Mouse (Mus musculus): ENCODE data around the gene Slc4a1.

DNA sequence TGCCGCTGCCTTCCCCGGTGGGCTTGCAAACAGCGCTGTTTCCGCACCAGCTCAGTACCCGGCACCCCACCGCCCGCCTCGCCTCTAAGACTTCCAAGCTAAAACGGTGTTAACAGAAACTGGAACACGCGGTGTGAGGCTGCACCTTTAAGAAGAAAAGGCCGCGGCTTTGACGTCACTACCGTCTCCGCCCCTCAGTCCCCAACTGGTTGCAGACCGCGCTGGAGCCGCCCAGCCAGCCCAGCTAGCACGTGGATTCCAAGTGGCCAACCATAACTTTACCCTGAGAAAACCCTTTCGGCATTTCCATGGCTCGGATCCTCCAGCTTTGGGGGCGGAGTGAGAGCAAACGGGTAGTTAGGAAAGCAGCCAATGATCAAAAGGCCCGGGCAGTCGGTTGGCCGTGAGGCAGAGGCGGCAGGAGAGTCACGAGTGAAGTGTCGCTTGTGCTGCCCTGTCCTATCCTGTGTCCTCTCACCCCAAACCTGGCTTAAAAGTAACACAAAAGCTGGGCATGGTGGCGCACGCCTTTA lies 42.4 kb upstream of the Slc4a1 start:
- TF ChIP-seq POLR2A (IDR thresholded peaks at IDR 0.05; ENCODE audit: borderline replicate concordance, extremely low read depth, insufficient read depth, insufficient read length, poor library complexity, severe bottlenecking) = no peak
- TF ChIP-seq CTCF (IDR thresholded peaks at IDR 0.05; ENCODE audit: borderline replicate concordance, extremely low read depth, insufficient read depth, insufficient read length) = no peak

Data from brain, embryonic 14.5 days (tissue).